ENCODE assay signal across 12 mouse cellular contexts in genomic region chr16:9533564-9534332, GRCm38 (mm10).
DNase-seq lines count a peak whose midpoint lies in the region; ATAC-seq lines count a peak whose summit lies in the region.
"Had no signal": no experiment of that assay in that cellular context is flagged by ENCODE, and none has a peak within 500 bp of the region (broad histone marks: within the 10 kb centered on the region; RNA-seq: fewer than 3 reads in every experiment).

No protein-coding gene starts in this region.

- H3K4me1 ChIP-seq in forebrain, embryonic 12.5 days = peaks cover 23% of the 10 kb centered on the region
- H3K4me1 ChIP-seq in neural tube, embryonic 15.5 days = peaks cover 16% of the 10 kb centered on the region
- H3K4me1 ChIP-seq: limb, embryonic 12.5 days; lung, embryonic 15.5 days had no signal

- H3K4me3 ChIP-seq in forebrain, embryonic 12.5 days (replicated peaks) = no peak overlapping the region
- H3K4me3 ChIP-seq in neural tube, embryonic 15.5 days (replicated peaks) = no peak overlapping the region
- H3K4me3 ChIP-seq: limb, embryonic 12.5 days; lung, embryonic 15.5 days had no signal

- H3K27me3 ChIP-seq in forebrain, embryonic 12.5 days = no peaks in the 10 kb centered on the region
- no peaks in the 10 kb centered on the region for H3K27me3 ChIP-seq in neural tube, embryonic 15.5 days (replicated peaks)
- H3K27me3 ChIP-seq: limb, embryonic 12.5 days; lung, embryonic 15.5 days had no signal

- 38% methylated on average over 9 of the region's 9 CpGs for WGBS in forebrain, embryonic 12.5 days
- WGBS in neural tube, embryonic 15.5 days = 13% methylated on average over 9 of the region's 9 CpGs

- H3K36me3 ChIP-seq in forebrain, embryonic 12.5 days (replicated peaks) = no peaks in the 10 kb centered on the region
- H3K36me3 ChIP-seq in neural tube, embryonic 15.5 days = no peaks in the 10 kb centered on the region
- H3K36me3 ChIP-seq: limb, embryonic 12.5 days; lung, embryonic 15.5 days had no signal

- peak; percentile 81 for ATAC-seq in forebrain, embryonic 12.5 days (ENCODE audit: low FRiP score)
- peak; percentile 38; the same call in 1 of the 2 replicates for ATAC-seq in neural tube, embryonic 15.5 days (ENCODE audit: low FRiP score)

- H3K4me2 ChIP-seq in forebrain, embryonic 12.5 days = no peak overlapping the region
- no peak overlapping the region for H3K4me2 ChIP-seq in neural tube, embryonic 15.5 days
- H3K4me2 ChIP-seq: limb, embryonic 12.5 days; lung, embryonic 15.5 days had no signal

- H3K9ac ChIP-seq in forebrain, embryonic 12.5 days = no peak overlapping the region
- no peak overlapping the region for H3K9ac ChIP-seq in neural tube, embryonic 15.5 days (replicated peaks)
- H3K9ac ChIP-seq: limb, embryonic 12.5 days; lung, embryonic 15.5 days had no signal

- DNase-seq in adrenal gland, adult (ENCODE audit: inconsistent age in 2 of 2, low spot score in 1 of 2) = peak; percentile 10 to 54
- no peak for DNase-seq in adrenal gland, postnatal 36 days
- peak; percentile 73 for DNase-seq in mesoderm, embryonic 11.5 days (ENCODE audit: low read depth, low spot score)
- DNase-seq in urinary bladder, adult 18-20 months (ENCODE audit: low spot score in 2 of 2) = no peak
- no peak for DNase-seq in thymus, adult 18-20 months
- DNase-seq in urinary bladder, postnatal 14 days (ENCODE audit: low spot score) = no peak
- DNase-seq: kidney, adult 8-10 months; right cerebral cortex, postnatal 4 days had no signal

- H3K9me3 ChIP-seq in forebrain, embryonic 12.5 days = no peaks in the 10 kb centered on the region
- no peaks in the 10 kb centered on the region for H3K9me3 ChIP-seq in neural tube, embryonic 15.5 days (replicated peaks)
- H3K9me3 ChIP-seq: limb, embryonic 12.5 days; lung, embryonic 15.5 days had no signal

- H3K27ac ChIP-seq in forebrain, embryonic 12.5 days = peak overlapping the region; percentile 56; the same call in 1 of the 2 replicates
- no peak overlapping the region for H3K27ac ChIP-seq in neural tube, embryonic 15.5 days (replicated peaks)
- H3K27ac ChIP-seq: limb, embryonic 12.5 days; lung, embryonic 15.5 days had no signal

Comparison
In these comparisons a context has a peak if more than half of its experiments do, and no peak if none do; other contexts are left out.
1. DNase-seq: peak in adrenal gland, adult (2 of 2) and mesoderm, embryonic 11.5 days (single experiment); none in adrenal gland, postnatal 36 days (0 of 2), urinary bladder, adult 18-20 months (0 of 2), thymus, adult 18-20 months (0 of 2) and urinary bladder, postnatal 14 days (single experiment).